Mouse (Mus musculus): ENCODE measurements around the gene Smox.

DNA sequence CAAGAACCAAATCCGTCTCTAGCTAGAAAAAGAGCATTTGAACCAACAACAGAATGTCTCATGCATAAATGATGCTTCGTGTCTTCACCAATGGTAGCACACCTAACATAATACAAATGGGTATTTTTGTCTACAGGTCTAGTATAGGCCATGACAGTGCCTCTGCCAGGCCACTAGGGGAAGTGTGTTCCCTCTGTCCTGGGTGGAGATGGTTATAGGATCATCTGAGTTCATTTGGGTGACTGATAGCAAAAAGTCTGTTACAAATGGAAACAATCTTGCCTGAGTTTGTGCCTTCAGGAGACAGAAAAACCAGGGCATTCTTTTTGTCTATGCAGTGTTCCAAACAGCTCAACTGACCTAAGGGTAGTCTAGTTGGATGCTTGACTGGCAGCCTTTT is 2.4 kb upstream of the Smox start:
- TF ChIP-seq CTCF (IDR thresholded peaks at IDR 0.05 in 2 of 3, conservative IDR thresholded peaks at IDR 0.05 in 1 of 3; ENCODE audit: control insufficient read depth in 1 of 3, insufficient read depth in 1 of 3, low read depth in 2 of 3, low read length in 3 of 3, poor library complexity in 1 of 3, severe bottlenecking in 1 of 3) (peak; percentile 11 to 50 (median 36); a peak in 4 of 6 replicates), EP300 (IDR thresholded peaks at IDR 0.05; ENCODE audit: low read depth in 1 of 2, low read length in 2 of 2) (no peak), ETS1 (IDR thresholded peaks at IDR 0.05; ENCODE audit: low read depth, low read length) (no peak), JUND (IDR thresholded peaks at IDR 0.05; ENCODE audit: low read depth, low read length) (no peak), TCF12 (IDR thresholded peaks at IDR 0.05; ENCODE audit: low read depth, low read length) (no peak), POLR2AphosphoS2 (IDR thresholded peaks at IDR 0.05; ENCODE audit: low read length) (no peak), E2F4 (IDR thresholded peaks at IDR 0.05; ENCODE audit: borderline replicate concordance, low read depth, low read length) (no peak), KAT2A (conservative IDR thresholded peaks at IDR 0.05; ENCODE audit: low read depth, low read length) (no peak), BHLHE40 (IDR thresholded peaks at IDR 0.05; ENCODE audit: borderline replicate concordance, low read depth, low read length) (no peak), ZNF384 (IDR thresholded peaks at IDR 0.05; ENCODE audit: low read depth, low read length) (no peak), POLR2A (IDR thresholded peaks at IDR 0.05; ENCODE audit: control insufficient read depth in 1 of 2, insufficient read depth in 1 of 2, low read depth in 1 of 2, low read length in 2 of 2, poor library complexity in 1 of 2) (no peak)
